Mouse (Mus musculus) granulocyte monocyte progenitor cell, adult 5-6 weeks (primary cell): ENCODE results near the gene Pnpla3. TPM values are rescaled to one million over a fixed set of nuclear protein-coding genes. Genes with fewer than 3 reads are reported as not detected.
A peak's percentile ranks its signal among the peaks of the same experiment; 100 is the strongest.

ENCODE experiments used
- ATAC-seq: replicated peaks from 2 replicates; pipeline ENCODE4 v1.8.0; 2016; ENCODE audit warnings: mild to moderate bottlenecking, moderate TSS enrichment, inconsistent platforms; ENCODE audit not compliant: poor library complexity, severe bottlenecking
- total RNA-seq, 2 experiments: library from RNA; stranded (forward) in 1 of 2; stranded (reverse) in 1 of 2; fragments of 200-712, 200-1000 nt in 1 of 2; fragments of >200 nt in 1 of 2; fragmentation: Nextera tagmentation in 1 of 2; gene quantifications; 2 replicates each; pipeline ENCODE4 v1.2.3; 2014 to 2017

Gene Pnpla3
- total RNA-seq, 2 experiments from 2014 or later = not detected

DNA sequence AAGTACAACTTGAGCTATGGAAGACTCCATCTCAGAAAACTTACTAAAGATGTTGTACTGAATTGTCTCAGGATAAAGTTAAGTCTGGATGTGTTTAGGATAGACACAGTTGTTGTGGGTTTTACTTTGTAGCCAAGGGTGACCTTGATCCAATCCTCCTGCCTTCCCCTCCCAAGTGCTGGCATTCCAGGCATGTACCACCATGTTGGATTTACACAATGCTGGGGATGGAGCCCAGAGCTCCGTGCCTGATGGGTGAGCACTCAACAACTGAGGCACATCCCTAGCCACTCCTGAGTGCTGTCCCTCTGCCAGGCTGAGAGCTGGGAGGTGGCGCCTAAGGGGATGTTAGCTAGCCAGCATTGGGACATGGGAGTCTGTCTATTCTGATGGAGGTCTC is 47.6 kb downstream of the Pnpla3 start:
- no peak for ATAC-seq

DNA sequence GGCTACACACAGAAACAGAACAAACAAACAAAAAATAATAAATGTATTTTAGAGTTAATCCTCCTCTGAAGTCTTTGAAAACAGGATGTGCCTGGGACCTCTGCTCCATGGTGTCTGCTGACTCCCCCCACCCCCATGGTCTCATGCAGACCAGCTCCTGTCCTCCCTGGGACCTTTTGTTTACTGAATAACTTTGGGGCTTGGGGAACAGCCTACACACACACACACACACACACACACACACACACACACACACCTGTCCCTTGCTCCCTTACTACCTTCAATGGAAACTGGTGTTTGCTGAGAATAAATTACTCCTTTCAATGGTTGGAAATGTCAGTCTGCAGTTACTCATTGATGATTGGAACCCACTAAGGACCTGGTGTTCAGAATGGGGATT is 48.4 kb downstream of the Pnpla3 start:
- ATAC-seq = no peak

DNA sequence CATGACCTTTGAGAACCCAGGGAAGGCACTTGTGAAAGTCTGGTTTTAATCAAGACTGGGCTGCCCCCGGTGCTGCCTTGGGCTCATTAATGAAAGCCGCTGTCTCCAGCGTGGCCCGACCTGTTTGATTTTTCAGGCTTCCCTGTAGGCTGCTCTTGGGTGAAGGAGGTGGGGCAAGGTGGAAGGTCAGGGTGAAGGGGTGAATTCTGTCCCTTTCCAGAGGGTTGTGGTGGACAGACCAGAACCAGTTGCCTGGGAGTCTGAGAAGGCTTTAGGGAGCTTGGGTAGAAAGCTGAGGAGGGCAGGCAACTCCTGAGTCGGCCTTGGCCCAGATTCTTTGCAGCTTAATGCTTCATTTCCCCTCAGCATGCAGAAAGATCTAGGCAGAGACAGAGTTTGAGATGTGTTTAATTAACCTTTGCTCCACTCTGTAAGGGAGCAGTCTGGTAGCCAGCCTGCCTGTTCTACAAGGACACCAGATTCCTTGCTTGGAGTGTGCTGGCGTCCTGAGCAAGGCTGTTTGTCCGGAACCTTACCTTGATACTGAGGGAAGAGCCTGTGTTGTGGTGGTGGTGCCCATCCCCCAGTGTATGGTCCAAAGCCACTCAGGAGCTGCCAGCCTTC is 48.9 kb downstream of the Pnpla3 start:
- no peak for ATAC-seq

DNA sequence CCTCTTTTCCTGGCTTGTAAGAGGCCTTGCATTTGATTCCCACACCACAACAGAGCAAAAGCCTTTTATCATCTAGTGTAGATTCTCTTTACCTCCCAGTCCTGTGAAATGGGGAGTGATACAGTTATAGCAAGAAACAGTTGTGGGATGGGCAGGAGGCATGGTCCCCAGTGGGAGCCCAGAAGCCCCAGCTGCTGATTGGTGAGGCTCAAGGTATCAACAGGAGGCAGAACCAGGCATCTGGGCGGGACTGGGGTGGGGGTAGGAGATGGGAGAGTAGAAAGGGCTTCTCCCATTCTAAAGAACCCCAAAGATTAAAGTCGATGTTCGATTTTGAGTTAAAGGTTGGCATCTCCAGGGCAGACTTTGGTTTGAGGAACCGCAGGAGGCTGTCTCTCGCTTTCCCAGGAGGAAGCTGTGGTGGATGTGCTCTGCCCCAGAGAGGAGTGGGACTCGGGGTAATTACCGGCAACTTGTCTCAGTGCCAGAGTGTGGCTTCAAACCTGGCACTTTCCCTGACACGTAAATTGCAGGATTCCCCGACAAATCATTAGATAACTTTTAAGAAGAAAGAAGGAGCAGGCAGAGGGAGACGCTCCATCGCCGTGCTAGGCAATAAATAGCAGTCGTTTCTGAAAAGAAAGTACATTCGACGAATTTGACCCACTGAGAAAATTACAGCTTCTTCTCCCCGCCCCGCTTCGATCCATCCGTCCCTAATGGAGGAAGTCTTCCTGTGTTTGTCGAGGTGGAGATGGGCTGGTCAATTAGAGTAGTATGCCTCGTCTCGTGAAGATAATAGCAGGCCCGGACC is 50.5 kb downstream of the Pnpla3 start:
- ATAC-seq = peak; percentile 51; the same call in 1 of the 2 replicates

DNA sequence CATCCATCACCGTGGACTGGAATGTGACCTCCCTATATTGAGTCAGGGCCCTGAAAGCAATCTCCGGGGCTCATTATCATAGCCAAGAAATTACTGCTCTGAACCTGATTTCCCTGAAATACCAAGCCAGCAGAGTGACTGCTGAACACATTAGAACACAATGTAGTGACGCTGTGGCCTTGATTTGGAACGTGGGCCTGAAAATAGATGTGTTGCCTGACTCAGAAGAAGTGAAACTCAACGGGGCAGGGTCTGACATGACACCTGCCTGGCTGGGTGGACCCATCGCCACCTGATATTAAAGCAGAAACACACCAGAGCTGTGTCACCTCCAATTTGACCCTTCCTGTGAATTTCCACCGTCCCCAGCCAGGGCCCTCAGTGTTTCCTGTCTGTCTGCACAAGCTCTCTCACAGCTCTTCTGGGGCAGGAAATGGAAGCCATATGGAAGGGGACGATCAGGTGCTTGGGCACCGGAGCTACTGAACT is 51.2 kb downstream of the Pnpla3 start:
- no peak; the same call in 1 of the 2 replicates for ATAC-seq

DNA sequence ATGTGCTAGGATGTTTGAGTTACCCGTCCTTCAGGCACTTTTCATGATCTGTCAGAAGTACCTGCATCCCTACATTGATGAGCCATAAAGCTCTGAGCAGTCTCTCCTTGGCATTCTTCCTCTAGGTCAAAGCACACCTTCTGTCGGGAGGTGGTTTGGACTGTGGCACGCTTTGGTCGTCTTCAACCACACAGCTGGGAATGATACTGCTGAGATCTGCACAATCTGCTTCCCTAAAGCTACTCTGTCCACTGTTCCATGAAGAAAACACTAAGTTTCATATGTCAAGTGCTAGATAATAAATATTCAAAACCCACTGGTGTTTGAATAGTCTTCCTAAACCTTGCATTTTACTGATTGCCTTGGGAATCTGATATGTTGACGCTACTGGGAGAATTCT is 53.9 kb downstream of the Pnpla3 start:
- ATAC-seq = no peak

DNA sequence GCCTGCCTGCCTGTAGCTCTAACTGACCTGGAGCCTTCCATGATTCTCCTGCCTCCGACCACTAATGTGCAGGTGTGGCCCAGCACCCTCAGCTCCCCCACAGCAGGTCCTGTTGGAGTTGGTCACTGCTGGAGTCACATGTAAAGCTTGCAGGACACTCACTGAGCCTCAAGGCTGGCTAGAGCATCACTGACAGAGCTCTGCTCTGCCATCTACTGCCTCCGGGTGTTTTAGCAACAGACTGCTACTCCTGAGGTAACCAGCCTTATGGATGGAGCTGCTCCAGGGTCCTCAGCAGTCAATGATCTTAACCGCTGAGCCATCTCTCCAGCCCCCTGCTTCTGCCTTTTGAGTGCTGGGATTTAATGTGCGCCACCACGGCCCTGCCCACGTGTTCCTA is 55.8 kb downstream of the Pnpla3 start:
- no peak for ATAC-seq

DNA sequence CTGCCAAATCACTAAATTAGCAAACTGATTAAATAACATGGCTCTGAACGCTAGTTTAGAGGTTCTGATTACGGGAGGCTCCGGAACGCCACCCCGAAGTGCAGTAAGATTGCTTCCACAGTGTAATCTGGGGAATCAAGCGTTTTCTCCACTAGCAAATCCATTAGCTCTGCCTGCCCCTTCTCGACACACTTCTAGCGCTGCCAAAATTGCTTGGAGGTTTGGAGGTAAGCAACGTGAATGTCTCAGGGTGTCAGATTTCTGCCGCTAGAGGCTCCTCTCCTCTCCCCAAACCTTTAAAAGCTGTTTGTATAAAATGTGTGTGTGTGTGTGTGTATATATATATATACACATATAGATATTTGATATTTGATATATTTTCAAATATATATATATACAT is 57.1 kb downstream of the Pnpla3 start:
- ATAC-seq = no peak

DNA sequence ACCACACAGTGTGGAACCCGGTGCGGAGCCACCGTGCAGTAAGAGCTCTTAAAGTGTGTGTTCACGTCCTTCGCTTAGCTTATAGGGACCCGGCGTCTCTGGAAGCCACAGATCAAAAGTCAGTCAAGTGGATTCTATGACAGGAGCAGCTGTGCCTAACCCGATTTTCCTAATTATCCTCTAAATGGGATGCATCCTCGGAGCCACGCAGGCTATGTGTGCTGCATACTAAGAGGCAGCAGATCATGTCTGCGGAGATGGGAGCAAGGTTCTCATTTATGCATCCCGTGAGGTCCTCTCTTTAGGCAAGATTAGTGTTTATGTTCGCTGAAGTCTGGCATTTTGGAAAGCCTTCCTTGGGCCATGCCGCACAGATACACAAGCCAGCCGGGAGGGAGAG is 59.3 kb downstream of the Pnpla3 start:
- ATAC-seq = no peak

DNA sequence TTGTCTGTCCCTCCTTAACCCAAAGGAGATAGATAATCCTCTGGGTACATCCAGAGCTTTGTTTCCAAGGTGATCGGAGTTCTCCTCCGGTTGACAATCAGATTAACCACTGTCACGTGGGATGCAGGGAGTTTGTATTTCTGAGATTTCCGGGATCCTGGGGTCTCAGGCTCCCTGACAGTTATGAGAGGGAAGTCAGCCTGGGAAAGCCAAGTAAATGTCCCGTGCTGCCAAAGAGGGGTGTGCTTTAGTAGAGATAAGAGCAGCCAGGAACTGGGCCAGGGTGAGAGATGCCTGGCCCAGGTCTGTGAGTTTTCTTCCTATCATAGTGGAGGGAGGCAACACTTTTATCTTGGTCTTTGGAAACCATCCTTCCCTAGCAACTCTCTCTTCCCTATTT is 63.0 kb downstream of the Pnpla3 start:
- ATAC-seq = no peak

DNA sequence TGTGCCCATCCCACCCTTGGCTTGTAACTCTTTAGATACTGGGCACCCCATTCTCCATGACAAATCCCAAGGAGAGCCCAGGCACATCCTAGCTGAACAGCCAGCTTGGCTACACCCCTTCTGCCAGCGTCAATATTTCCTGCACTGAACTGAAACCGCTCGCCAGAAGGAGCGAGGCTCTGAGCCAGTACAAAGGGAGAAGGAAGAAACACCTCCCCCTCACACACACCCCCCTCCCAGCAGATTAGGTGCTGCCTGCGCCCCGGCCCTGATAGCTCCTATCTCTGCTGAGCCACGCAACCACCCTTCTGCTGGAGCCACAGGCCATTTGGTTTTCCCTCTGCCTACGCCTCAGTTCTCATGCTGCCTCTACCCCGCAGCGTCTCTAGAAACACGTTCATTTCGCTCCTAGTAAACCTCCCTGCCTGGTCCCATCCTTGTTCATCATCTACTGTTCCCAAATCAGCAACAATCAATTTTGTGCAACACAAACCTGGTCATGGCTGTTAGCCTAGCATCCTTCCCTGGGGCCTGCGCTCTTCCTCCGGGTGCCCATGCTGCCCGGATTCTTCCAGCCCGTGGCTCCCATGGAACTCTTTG is 63.6 kb downstream of the Pnpla3 start:
- ATAC-seq = peak; percentile 66

DNA sequence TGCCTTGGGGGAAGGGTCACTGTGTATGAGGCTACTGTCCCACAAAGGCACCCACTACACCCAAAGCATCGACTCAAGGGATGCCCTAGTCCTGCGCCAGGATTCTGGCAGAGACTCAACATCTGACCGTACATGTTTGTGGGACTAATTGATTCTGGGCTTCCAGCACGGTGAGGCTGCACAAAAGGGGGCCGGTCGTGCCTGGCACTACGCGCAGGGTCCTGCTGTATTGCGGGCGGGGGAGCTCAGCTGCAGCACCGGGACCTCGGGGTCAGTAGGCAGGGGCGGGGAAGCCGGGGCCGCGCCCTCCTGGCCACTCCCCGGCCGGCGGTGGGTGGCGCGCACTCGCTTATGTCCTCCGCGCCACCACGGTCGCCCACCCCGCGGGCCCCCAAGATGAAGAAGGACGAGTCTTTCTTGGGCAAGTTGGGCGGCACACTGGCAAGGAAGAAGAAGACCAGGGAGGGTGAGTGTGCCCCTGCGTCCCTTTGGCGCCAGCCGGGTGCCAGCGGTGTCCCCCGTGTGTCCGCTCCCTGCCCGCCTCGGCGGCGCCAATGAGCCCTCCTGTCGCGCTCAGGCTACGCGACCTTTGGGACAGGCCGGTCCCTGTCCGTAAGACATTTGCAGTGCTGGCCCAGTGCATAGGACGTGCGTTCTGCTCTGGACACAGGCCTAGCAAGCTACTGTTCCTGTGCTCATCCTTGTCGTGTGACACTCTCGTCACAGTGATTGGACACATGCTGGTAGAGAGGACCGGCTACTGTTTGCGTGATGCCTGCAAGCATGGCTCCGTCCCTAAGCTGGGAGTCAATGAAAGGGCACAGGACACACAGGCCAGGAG is 64.3 kb downstream of the Pnpla3 start, which contains the start of gene Parvb:
Gene Parvb (plus strand): TSS at position 323 of the 841 bp plus-strand sequence.
- ATAC-seq = peak; percentile 58

DNA sequence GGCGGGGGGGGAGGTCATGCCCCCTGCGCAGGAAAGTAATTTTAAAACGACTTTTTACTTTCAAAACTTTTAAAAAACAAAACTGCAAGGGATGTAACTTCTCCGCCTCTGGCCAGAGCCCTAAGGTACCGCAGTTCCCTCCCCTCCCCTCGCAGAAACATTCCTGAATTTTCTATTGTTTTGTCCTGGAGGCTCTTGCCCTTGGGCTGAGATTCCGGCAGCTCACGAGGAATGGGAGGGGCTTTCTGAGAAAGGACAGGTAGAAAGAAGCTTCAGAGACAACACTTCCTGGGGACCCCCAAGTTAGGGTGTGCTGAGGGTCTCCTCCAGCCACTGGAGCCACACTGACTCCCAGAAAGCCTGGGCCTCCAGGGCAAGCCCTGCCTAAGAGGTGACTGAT is 65.0 kb downstream of the Pnpla3 start:
- ATAC-seq = no peak

DNA sequence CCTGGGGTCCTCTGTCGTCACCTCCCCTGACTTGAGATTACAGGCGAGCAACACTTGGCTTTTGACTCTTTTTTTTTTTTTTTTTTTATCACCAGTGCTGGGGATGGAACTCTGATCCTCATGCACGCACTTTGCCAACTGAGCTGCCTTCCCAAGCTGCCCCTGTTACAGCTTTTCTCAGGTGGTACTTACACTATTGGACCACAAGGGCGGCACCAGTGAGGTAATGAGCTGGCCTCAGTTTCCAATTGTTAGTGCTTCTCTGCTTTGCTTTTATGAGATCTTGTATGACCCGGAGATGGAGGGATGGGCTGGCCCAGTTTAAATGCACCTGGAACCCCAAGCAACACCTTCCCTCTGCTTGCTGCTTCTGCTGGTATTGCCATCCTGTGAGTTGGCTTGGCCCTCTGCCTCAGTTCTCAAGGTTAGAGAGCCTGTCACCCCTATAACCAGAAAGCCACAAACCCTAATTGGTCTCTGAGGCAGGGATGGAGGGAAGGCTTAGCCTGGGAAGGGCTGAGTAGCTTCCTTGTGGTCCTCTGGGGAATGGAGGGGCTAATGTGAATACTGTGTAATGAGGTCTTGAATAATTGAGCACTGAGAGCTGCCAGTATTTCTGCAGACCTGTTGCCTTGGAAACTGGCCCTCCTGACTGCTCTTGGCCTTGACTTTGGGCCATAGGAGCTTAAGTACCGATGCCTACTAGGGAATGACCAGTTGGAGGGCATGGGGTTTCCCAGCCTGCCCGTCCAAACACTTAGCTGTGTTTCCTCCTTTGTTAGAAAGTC is 67.4 kb downstream of the Pnpla3 start:
- ATAC-seq = no peak

DNA sequence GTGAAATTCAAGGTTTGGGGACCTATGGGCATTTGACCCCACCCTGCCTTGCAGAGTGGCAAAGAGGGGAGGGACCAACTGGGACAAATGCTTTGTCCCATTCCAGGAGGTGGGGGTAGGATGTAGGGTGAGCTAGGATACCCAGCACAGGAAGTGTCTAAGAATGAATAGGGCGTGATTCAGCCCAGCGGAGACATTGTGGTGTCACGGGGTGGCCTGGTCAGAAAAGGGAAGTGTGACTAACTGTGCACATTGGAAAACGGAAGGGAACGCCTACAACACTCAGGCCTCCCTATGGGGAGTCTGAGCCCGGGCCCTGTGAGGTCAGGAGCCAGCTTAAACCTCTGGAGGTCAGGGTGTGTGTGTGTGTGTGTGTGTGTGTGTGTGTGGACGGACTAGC is 68.0 kb downstream of the Pnpla3 start:
- ATAC-seq = peak; percentile 86

Other genes with a start within 250 kb of the Pnpla3 start
- not detected in 2 replicates for gene Efcab6, start 102.5 kb upstream of the Pnpla3 start, total RNA-seq (2014; fragmentation: Nextera tagmentation)
- not detected in 2 replicates for gene Efcab6, start 102.5 kb upstream of the Pnpla3 start, total RNA-seq (2017)
- gene Sult4a1, start 62.1 kb upstream of the Pnpla3 start, total RNA-seq (2014; fragmentation: Nextera tagmentation) = not detected in 2 replicates
- gene Sult4a1, start 62.1 kb upstream of the Pnpla3 start, total RNA-seq (2017) = not detected in 2 replicates
- not detected in 2 replicates for gene Pnpla5, start 44.7 kb upstream of the Pnpla3 start, total RNA-seq (2014; fragmentation: Nextera tagmentation)
- not detected in 2 replicates for gene Pnpla5, start 44.7 kb upstream of the Pnpla3 start, total RNA-seq (2017)
- gene Samm50, start 24.4 kb downstream of the Pnpla3 start, total RNA-seq (2014; fragmentation: Nextera tagmentation) = 51.4 and 66.9 TPM in 2 replicates
- 41.9 and 47.7 TPM in 2 replicates for gene Samm50, start 24.4 kb downstream of the Pnpla3 start, total RNA-seq (2017)
- gene Parvb, start 64.2 kb downstream of the Pnpla3 start, total RNA-seq (2014; fragmentation: Nextera tagmentation) = 3.9 and 4.3 TPM in 2 replicates
- gene Parvb, start 64.2 kb downstream of the Pnpla3 start, total RNA-seq (2017) = 0.36 and 0.43 TPM in 2 replicates
- gene Parvg, start 156.2 kb downstream of the Pnpla3 start, total RNA-seq (2014; fragmentation: Nextera tagmentation) = 154 and 178 TPM in 2 replicates
- gene Parvg, start 156.2 kb downstream of the Pnpla3 start, total RNA-seq (2017) = 215 and 279 TPM in 2 replicates